Mouse (Mus musculus): ENCODE measurements at regions not wholly inside any gene's neighbourhood (a gene's known extent, or its start where the extent isn't known, plus 50 kb on each side); places are given as distances from the start of the nearest gene placed in this dataset.

DNA sequence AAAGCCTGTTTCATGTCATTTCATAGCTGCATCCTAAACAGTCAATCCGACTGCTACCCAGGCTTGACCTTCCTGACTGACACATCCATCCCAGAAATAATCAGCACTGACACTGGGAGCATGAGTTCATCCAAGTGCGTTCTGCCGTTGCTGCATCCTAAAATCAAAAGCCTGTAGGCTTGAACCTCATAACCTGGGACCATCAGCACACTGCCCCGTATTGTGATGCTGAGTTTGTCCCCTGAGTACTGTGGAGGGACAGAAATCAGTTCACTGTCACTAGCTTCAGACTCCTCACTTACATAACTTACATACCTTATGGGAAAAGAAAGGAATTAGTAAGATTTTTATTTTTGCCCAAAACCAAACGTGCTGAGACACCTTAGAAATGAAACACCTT lies 255.0 kb downstream of the Ankrd50 start:
- H3K27me3 ChIP-seq (ENCODE audit: control insufficient read depth, insufficient read depth, low read length) = no peaks in the 10 kb centered on the region
- no peak overlapping the region for H3K4me3 ChIP-seq (ENCODE audit: insufficient read depth, low read depth, low read length)
- H3K79me2 ChIP-seq (ENCODE audit: control insufficient read depth, insufficient read depth, low read length) = no peaks in the 10 kb centered on the region
- H3K9ac ChIP-seq (ENCODE audit: low read depth, low read length) = no peak overlapping the region
- WGBS = 85% methylated on average over 5 of the region's 5 CpGs
- H3K4me1 ChIP-seq (ENCODE audit: control insufficient read depth, insufficient read depth, low read length) = no peaks in the 10 kb centered on the region
- TF ChIP-seq POLR2A (IDR thresholded peaks at IDR 0.05; ENCODE audit: extremely low read depth, insufficient read depth, low read length) = no peak
- no peak for DNase-seq (ENCODE audit: extremely low read depth, low read depth, low spot score)
- H3K36me3 ChIP-seq (ENCODE audit: control insufficient read depth, insufficient read depth, low read length) = no peaks in the 10 kb centered on the region
- no peak overlapping the region for H3K27ac ChIP-seq (replicated peaks; ENCODE audit: insufficient read depth, low read depth, low read length)

DNA sequence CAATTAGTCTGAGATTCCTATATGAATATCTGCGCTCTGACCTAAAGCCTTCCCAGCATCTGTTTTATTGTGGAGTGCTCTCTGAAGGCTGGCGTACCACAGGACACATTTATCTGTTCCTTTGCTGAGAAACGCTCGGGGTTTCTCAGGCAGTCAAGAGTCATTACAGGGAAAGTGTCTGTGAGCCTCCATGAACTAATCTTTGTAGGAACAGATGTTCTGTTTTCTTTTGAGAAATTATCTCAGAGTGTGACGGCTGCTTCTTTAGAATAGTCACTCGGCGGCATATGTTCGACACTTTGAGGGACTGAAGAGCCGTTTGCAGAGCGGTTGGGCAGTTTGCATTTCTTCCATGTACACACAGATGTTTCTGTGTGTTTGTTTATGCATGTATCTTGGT lies 255.6 kb downstream of the Ankrd50 start:
- DNase-seq (ENCODE audit: extremely low read depth, low read depth, low spot score) = no peak
- TF ChIP-seq POLR2A (IDR thresholded peaks at IDR 0.05; ENCODE audit: extremely low read depth, insufficient read depth, low read length) (no peak), CTCF (IDR thresholded peaks at IDR 0.05; ENCODE audit: low read depth, low read length) (no peak)
- no peaks in the 10 kb centered on the region for H3K4me1 ChIP-seq (ENCODE audit: control insufficient read depth, insufficient read depth, low read length)
- no peak overlapping the region for H3K9ac ChIP-seq (ENCODE audit: low read depth, low read length)
- H3K27ac ChIP-seq (replicated peaks; ENCODE audit: insufficient read depth, low read depth, low read length) = no peak overlapping the region
- H3K4me3 ChIP-seq (ENCODE audit: insufficient read depth, low read depth, low read length) = no peak overlapping the region
- H3K36me3 ChIP-seq (ENCODE audit: control insufficient read depth, insufficient read depth, low read length) = no peaks in the 10 kb centered on the region
- WGBS = 77% methylated on average over 10 of the region's 10 CpGs
- H3K79me2 ChIP-seq (ENCODE audit: control insufficient read depth, insufficient read depth, low read length) = no peaks in the 10 kb centered on the region
- no peaks in the 10 kb centered on the region for H3K27me3 ChIP-seq (ENCODE audit: control insufficient read depth, insufficient read depth, low read length)

DNA sequence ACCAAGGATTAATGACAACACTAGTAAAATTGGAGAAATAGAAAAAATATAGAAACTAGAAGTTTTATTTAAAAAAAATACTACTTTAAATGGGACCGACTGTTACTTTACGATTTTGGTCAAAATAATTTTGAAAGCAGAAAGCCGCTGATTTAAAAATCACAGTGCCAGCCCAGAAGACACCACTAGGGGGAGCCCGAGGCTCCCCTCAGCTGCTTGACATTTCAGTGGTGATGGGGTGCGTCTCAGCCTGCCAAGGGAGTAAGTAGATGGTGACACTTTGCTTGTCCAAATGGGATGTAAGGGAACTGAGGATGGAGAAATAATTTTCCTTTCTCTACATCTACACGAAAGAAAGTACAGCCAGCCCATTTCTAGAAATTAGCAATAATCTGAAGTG lies 257.0 kb downstream of the Ankrd50 start:
- H3K4me1 ChIP-seq (ENCODE audit: control insufficient read depth, insufficient read depth, low read length) = no peaks in the 10 kb centered on the region
- H3K4me3 ChIP-seq (ENCODE audit: insufficient read depth, low read depth, low read length) = no peak overlapping the region
- 19% methylated on average over 6 of the region's 6 CpGs for WGBS
- no peak overlapping the region for H3K9ac ChIP-seq (ENCODE audit: low read depth, low read length)
- H3K27me3 ChIP-seq (ENCODE audit: control insufficient read depth, insufficient read depth, low read length) = no peaks in the 10 kb centered on the region
- no peak overlapping the region for H3K27ac ChIP-seq (replicated peaks; ENCODE audit: insufficient read depth, low read depth, low read length)
- TF ChIP-seq CTCF (IDR thresholded peaks at IDR 0.05; ENCODE audit: low read depth, low read length) (peak; percentile 88), POLR2A (IDR thresholded peaks at IDR 0.05; ENCODE audit: extremely low read depth, insufficient read depth, low read length) (no peak)
- no peaks in the 10 kb centered on the region for H3K36me3 ChIP-seq (ENCODE audit: control insufficient read depth, insufficient read depth, low read length)
- H3K79me2 ChIP-seq (ENCODE audit: control insufficient read depth, insufficient read depth, low read length) = no peaks in the 10 kb centered on the region
- DNase-seq (ENCODE audit: extremely low read depth, low read depth, low spot score) = peak; percentile 20

DNA sequence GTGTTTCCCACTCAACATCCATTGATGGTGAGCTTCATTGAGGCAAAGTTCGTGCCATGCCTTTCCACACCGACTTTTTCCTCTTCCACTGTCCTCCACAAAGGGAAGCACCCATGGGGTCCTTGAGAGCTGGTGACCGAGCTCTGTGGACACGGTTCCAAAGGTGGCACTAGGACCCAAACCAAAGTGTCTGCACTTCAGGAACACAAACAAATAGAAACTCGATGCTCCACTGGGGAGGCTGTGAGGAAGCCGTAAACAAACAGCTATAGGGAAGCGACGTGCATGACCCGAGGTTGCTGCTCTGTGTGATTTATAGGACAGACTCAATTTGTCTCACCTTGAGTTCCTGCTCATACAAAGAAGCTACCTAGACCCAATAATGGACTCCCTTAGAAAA lies 257.5 kb downstream of the Ankrd50 start:
- H3K4me3 ChIP-seq (ENCODE audit: insufficient read depth, low read depth, low read length) = no peak overlapping the region
- H3K36me3 ChIP-seq (ENCODE audit: control insufficient read depth, insufficient read depth, low read length) = no peaks in the 10 kb centered on the region
- 68% methylated on average over 9 of the region's 9 CpGs for WGBS
- no peaks in the 10 kb centered on the region for H3K4me1 ChIP-seq (ENCODE audit: control insufficient read depth, insufficient read depth, low read length)
- no peak overlapping the region for H3K9ac ChIP-seq (ENCODE audit: low read depth, low read length)
- H3K79me2 ChIP-seq (ENCODE audit: control insufficient read depth, insufficient read depth, low read length) = no peaks in the 10 kb centered on the region
- DNase-seq (ENCODE audit: extremely low read depth, low read depth, low spot score) = no peak
- TF ChIP-seq CTCF (IDR thresholded peaks at IDR 0.05; ENCODE audit: low read depth, low read length) (no peak), POLR2A (IDR thresholded peaks at IDR 0.05; ENCODE audit: extremely low read depth, insufficient read depth, low read length) (no peak)
- no peaks in the 10 kb centered on the region for H3K27me3 ChIP-seq (ENCODE audit: control insufficient read depth, insufficient read depth, low read length)
- H3K27ac ChIP-seq (replicated peaks; ENCODE audit: insufficient read depth, low read depth, low read length) = no peak overlapping the region

DNA sequence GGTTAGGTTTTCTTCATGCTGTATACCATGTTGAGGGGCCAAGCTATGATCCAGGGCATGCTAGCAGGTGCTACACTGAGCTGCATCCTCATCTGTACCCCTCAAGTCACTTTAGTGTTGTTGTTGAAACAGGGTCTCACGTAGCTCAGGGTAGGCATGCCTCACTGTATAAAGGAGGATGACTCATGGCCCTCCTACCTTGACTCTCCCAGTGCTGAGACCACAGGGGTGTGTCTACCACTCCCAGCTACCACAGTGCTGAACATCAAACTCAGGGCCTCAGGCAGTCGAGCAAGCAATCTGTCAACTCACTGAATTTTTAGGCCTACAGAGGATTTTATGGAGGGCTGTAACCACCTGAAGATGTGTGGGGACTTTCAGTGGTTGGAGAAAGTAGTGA lies 258.5 kb downstream of the Ankrd50 start:
- 66% methylated on average over 2 of the region's 2 CpGs for WGBS
- no peaks in the 10 kb centered on the region for H3K36me3 ChIP-seq (ENCODE audit: control insufficient read depth, insufficient read depth, low read length)
- no peak for DNase-seq (ENCODE audit: extremely low read depth, low read depth, low spot score)
- TF ChIP-seq CTCF (IDR thresholded peaks at IDR 0.05; ENCODE audit: low read depth, low read length) = no peak
- TF ChIP-seq POLR2A (IDR thresholded peaks at IDR 0.05; ENCODE audit: extremely low read depth, insufficient read depth, low read length) = no peak
- H3K27me3 ChIP-seq (ENCODE audit: control insufficient read depth, insufficient read depth, low read length) = no peaks in the 10 kb centered on the region
- no peak overlapping the region for H3K4me3 ChIP-seq (ENCODE audit: insufficient read depth, low read depth, low read length)
- H3K4me1 ChIP-seq (ENCODE audit: control insufficient read depth, insufficient read depth, low read length) = no peaks in the 10 kb centered on the region
- no peak overlapping the region for H3K27ac ChIP-seq (replicated peaks; ENCODE audit: insufficient read depth, low read depth, low read length)
- H3K9ac ChIP-seq (ENCODE audit: low read depth, low read length) = no peak overlapping the region
- H3K79me2 ChIP-seq (ENCODE audit: control insufficient read depth, insufficient read depth, low read length) = no peaks in the 10 kb centered on the region

DNA sequence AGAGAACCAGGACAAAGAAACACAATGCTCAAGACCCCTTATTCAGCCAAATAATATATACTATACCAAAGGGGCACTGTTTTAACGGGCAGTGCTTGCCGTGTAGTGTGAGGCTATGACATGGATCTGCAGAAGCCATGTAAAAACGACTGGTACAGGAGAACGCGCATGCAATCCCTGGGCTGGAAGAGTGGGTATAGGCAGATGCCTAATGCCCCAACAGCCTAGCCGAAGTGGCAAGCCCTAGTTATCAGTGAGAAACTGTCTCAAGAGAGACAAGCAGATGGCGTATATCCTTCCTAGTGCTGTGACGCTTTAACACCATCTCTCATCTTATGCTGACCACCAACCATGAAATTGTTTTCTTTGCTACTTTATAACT lies 262.8 kb downstream of the Ankrd50 start:
- 86% methylated on average over 8 of the region's 8 CpGs for WGBS
- TF ChIP-seq CTCF (IDR thresholded peaks at IDR 0.05; ENCODE audit: low read depth, low read length) (no peak), POLR2A (IDR thresholded peaks at IDR 0.05; ENCODE audit: extremely low read depth, insufficient read depth, low read length) (no peak)

More for the DNA sequence above, 262.8 kb downstream of the Ankrd50 start:
- H3K27me3 ChIP-seq (ENCODE audit: control insufficient read depth, insufficient read depth, low read length) = no peaks in the 10 kb centered on the region
- no peak overlapping the region for H3K4me3 ChIP-seq (ENCODE audit: insufficient read depth, low read depth, low read length)
- H3K4me1 ChIP-seq (ENCODE audit: control insufficient read depth, insufficient read depth, low read length) = no peaks in the 10 kb centered on the region
- H3K36me3 ChIP-seq (ENCODE audit: control insufficient read depth, insufficient read depth, low read length) = no peaks in the 10 kb centered on the region
- no peak overlapping the region for H3K9ac ChIP-seq (ENCODE audit: low read depth, low read length)
- no peak overlapping the region for H3K27ac ChIP-seq (replicated peaks; ENCODE audit: insufficient read depth, low read depth, low read length)
- DNase-seq (ENCODE audit: extremely low read depth, low read depth, low spot score) = no peak
- no peaks in the 10 kb centered on the region for H3K79me2 ChIP-seq (ENCODE audit: control insufficient read depth, insufficient read depth, low read length)
